Mouse (Mus musculus) neural tube, embryonic 12.5 days (tissue): ENCODE data around the gene Tprn. TPM values are rescaled to one million over a fixed set of nuclear protein-coding genes. Genes with fewer than 3 reads are reported as not detected.

Experiments
- ATAC-seq: fragments of 200-750 bp; cut with Nextera tagmentation; 2 replicates; pipeline ENCODE4 v1.8.0; 2017; ENCODE audit warnings: low read depth, mild to moderate bottlenecking, moderate TSS enrichment, moderate library complexity; ENCODE audit not compliant: low FRiP score
- H3K27ac ChIP-seq: fragments of 300-500 bp; sonication (generic); 2 replicates; pipeline ENCODE4 v1.5.1; 2016
- H3K27me3 ChIP-seq: fragments of 300-500 bp; sonication (generic); replicated peaks from 2 replicates; pipeline ENCODE4 v1.6.1; 2016; ENCODE audit warnings: mild to moderate bottlenecking
- H3K36me3 ChIP-seq: fragments of 300-500 bp; sonication (generic); 2 replicates; pipeline ENCODE4 v1.6.1; 2016; ENCODE audit warnings: mild to moderate bottlenecking
- H3K4me1 ChIP-seq: fragments of 300-500 bp; sonication (generic); 2 replicates; pipeline ENCODE4 v1.6.1; 2016
- H3K4me2 ChIP-seq: fragments of 300-500 bp; sonication (generic); replicated peaks from 2 replicates; pipeline ENCODE4 v1.6.1; 2016; ENCODE audit warnings: mild to moderate bottlenecking
- H3K4me3 ChIP-seq: fragments of 300-500 bp; sonication (generic); 2 replicates; pipeline ENCODE4 v1.5.1; 2016
- H3K9ac ChIP-seq: fragments of 300-500 bp; sonication (generic); 2 replicates; pipeline ENCODE4 v1.6.1; 2016; ENCODE audit warnings: mild to moderate bottlenecking
- H3K9me3 ChIP-seq: fragments of 300-500 bp; sonication (generic); 2 replicates; pipeline ENCODE4 v1.6.1; 2016; ENCODE audit warnings: mild to moderate bottlenecking
- WGBS: fragments of 180-500 bp; shearing (Covaris S2); methylation state at CpG from one replicate; pipeline ENCODE4 v1.1.7; 2016; 5-methylcytosine and 5-hydroxymethylcytosine counted together
- polyA plus RNA-seq: library from polyadenylated mRNA; unstranded; fragments of >200 nt; fragmentation: Nextera tagmentation; extraction: Ambion mirVana; gene quantifications from 2 replicates; pipeline ENCODE4 v1.2.1, GENCODE M21; 2016

Tprn gene
- polyA plus RNA-seq, 1 experiment from 2014 or later = 15.2 TPM

- Histone ChIP-seq H3K4me2 (peak overlapping the region; percentile 85), H3K4me1 (peaks cover 13% of the 10 kb centered on the region; the same call in 1 of the 2 replicates), H3K36me3 (no peaks in the 10 kb centered on the region), H3K27me3 (peaks cover 79% of the 10 kb centered on the region), H3K27ac (no peak overlapping the region), H3K4me3 (peak overlapping the region; percentile 39; the same call in 1 of the 2 replicates), H3K9me3 (no peaks in the 10 kb centered on the region), H3K9ac (peak overlapping the region; percentile 56)
- 49% methylated on average over 14 of the region's 14 CpGs for WGBS
- peak; percentile 39; the same call in 1 of the 2 replicates for ATAC-seq
Measured at GRCm38 (mm10) chr2:25305587-25306359, 43.4 kb downstream of the Tprn start.

- Histone ChIP-seq H3K9ac (no peak overlapping the region), H3K36me3 (no peaks in the 10 kb centered on the region), H3K4me3 (no peak overlapping the region), H3K4me2 (no peak overlapping the region), H3K4me1 (0 out of 2 replicates have a peak, but pooled peaks cover 5% of the 10 kb centered on the region), H3K27ac (no peak overlapping the region), H3K27me3 (peaks cover 93% of the 10 kb centered on the region), H3K9me3 (no peaks in the 10 kb centered on the region)
- WGBS = 55% methylated on average over 10 of the region's 10 CpGs
- ATAC-seq = no peak
Measured at GRCm38 (mm10) chr2:25310180-25310579, 47.8 kb downstream of the Tprn start.

GRCm38 (mm10) chr2:25310969-25311368 lies 48.6 kb downstream of the Tprn start:
- Histone ChIP-seq H3K27me3 (peaks cover 93% of the 10 kb centered on the region), H3K4me1 (no peaks in the 10 kb centered on the region), H3K27ac (no peak overlapping the region), H3K4me2 (no peak overlapping the region), H3K4me3 (peak overlapping the region; percentile 11; the same call in 1 of the 2 replicates), H3K9me3 (no peaks in the 10 kb centered on the region), H3K36me3 (no peaks in the 10 kb centered on the region), H3K9ac (no peak overlapping the region)
- 1% methylated on average over 22 of the region's 22 CpGs for WGBS
- ATAC-seq = no peak

- no peak overlapping the region for H3K27ac ChIP-seq
- no peak overlapping the region for H3K9ac ChIP-seq
- H3K4me3 ChIP-seq = no peak overlapping the region
- peaks cover 93% of the 10 kb centered on the region for H3K27me3 ChIP-seq
- no peaks in the 10 kb centered on the region for H3K9me3 ChIP-seq
- no peak overlapping the region for H3K4me2 ChIP-seq
- 5% methylated on average over 11 of the region's 11 CpGs for WGBS
- no peaks in the 10 kb centered on the region for H3K4me1 ChIP-seq
- no peaks in the 10 kb centered on the region for H3K36me3 ChIP-seq
- no peak for ATAC-seq
Measured at GRCm38 (mm10) chr2:25311491-25311891, 49.1 kb downstream of the Tprn start.

GRCm38 (mm10) chr2:25318119-25318966 lies 55.9 kb downstream of the Tprn start:
- ATAC-seq = peak; percentile 56
- H3K9me3 ChIP-seq = no peaks in the 10 kb centered on the region
- 5% methylated on average over 31 of the region's 31 CpGs for WGBS
- no peak overlapping the region for H3K27ac ChIP-seq
- H3K9ac ChIP-seq = peak overlapping the region; percentile 47; the same call in 1 of the 2 replicates
- H3K4me3 ChIP-seq = peak overlapping the region; percentile 41
- peak overlapping the region; percentile 72 for H3K4me2 ChIP-seq
- no peaks in the 10 kb centered on the region for H3K36me3 ChIP-seq
- peaks cover 66% of the 10 kb centered on the region for H3K27me3 ChIP-seq
- H3K4me1 ChIP-seq = 0 out of 2 replicates have a peak, but pooled peaks cover 6% of the 10 kb centered on the region

- Histone ChIP-seq H3K4me2 (peak within 1 kb of the TSS; percentile 72), H3K9me3 (no peaks in the 10 kb centered on the region), H3K36me3 (no peaks in the 10 kb centered on the region), H3K9ac (peak within 1 kb of the TSS; percentile 47; the same call in 1 of the 2 replicates), H3K4me1 (0 out of 2 replicates have a peak, but pooled peaks cover 6% of the 10 kb centered on the region), H3K27ac (no peak within 1 kb of the TSS), H3K27me3 (peaks cover 59% of the 10 kb centered on the region), H3K4me3 (peak within 1 kb of the TSS; percentile 41)
- peak; percentile 76 for ATAC-seq
- WGBS = 10% methylated on average over 58 of the region's 58 CpGs
Measured at GRCm38 (mm10) chr2:25318971-25319773, 56.8 kb downstream of the Tprn start, which contains the start of gene Grin1. Gene Grin1, minus strand, starts transcription at chr2:25319187.

Other genes starting within 250 kb of the Tprn start
- 114 and 120 TPM in 2 replicates for gene Nsmf, start 208.3 kb upstream of the Tprn start, polyA plus RNA-seq
- not detected in 2 replicates for gene Entpd8, start 182.3 kb upstream of the Tprn start, polyA plus RNA-seq
- not detected in 2 replicates for gene Noxa1, start 167.5 kb upstream of the Tprn start, polyA plus RNA-seq
- 96.8 and 97.4 TPM in 2 replicates for gene Nrarp, start 81.9 kb upstream of the Tprn start, polyA plus RNA-seq
- gene Tor4a, start 65.7 kb upstream of the Tprn start, polyA plus RNA-seq = 1.5 and 1.8 TPM in 2 replicates
- 104 and 106 TPM in 2 replicates for gene Nelfb, start 51.1 kb upstream of the Tprn start, polyA plus RNA-seq
- gene Stpg3, start 48.0 kb upstream of the Tprn start, polyA plus RNA-seq = not detected in 2 replicates
- gene Fam166a, start 43.9 kb upstream of the Tprn start, polyA plus RNA-seq = not detected in 2 replicates
- gene Tubb4b, start 37.9 kb upstream of the Tprn start, polyA plus RNA-seq = 424 and 437 TPM in 2 replicates
- not detected in 2 replicates for gene Slc34a3, start 28.3 kb upstream of the Tprn start, polyA plus RNA-seq
- gene Rnf224, start 25.8 kb upstream of the Tprn start, polyA plus RNA-seq = not detected in 2 replicates
- gene Rnf208, start 20.4 kb upstream of the Tprn start, polyA plus RNA-seq = 46.1 and 47.5 TPM in 2 replicates
- 0.30 TPM in 1 of 2 replicates, not detected in the other for gene Cysrt1, start 20.2 kb upstream of the Tprn start, polyA plus RNA-seq
- 5.2 and 6.4 TPM in 2 replicates for gene AL732309.1, start 15.8 kb upstream of the Tprn start, polyA plus RNA-seq
- gene Tmem203, start 7.2 kb upstream of the Tprn start, polyA plus RNA-seq = 20.3 and 22.4 TPM in 2 replicates
- 201 and 204 TPM in 2 replicates for gene Ssna1, start 9.8 kb downstream of the Tprn start, polyA plus RNA-seq
- 142 and 144 TPM in 2 replicates for gene Anapc2, start 9.9 kb downstream of the Tprn start, polyA plus RNA-seq
- gene Tmem210, start 25.5 kb downstream of the Tprn start, polyA plus RNA-seq = not detected in 2 replicates
- not detected in 2 replicates for gene Lrrc26, start 27.3 kb downstream of the Tprn start, polyA plus RNA-seq
- 8.1 and 11.3 TPM in 2 replicates for gene Grin1, start 56.6 kb downstream of the Tprn start, polyA plus RNA-seq
- 70.3 and 71.7 TPM in 2 replicates for gene Man1b1, start 69.7 kb downstream of the Tprn start, polyA plus RNA-seq
- 21.2 and 24.5 TPM in 2 replicates for gene Dpp7, start 93.7 kb downstream of the Tprn start, polyA plus RNA-seq
- 5.6 and 7.2 TPM in 2 replicates for gene Uap1l1, start 103.1 kb downstream of the Tprn start, polyA plus RNA-seq
- 38.1 and 39.5 TPM in 2 replicates for gene Sapcd2, start 109.7 kb downstream of the Tprn start, polyA plus RNA-seq
- 0.75 and 1.5 TPM in 2 replicates for gene Entpd2, start 133.3 kb downstream of the Tprn start, polyA plus RNA-seq
- gene Npdc1, start 136.7 kb downstream of the Tprn start, polyA plus RNA-seq = 241 and 266 TPM in 2 replicates
- gene Fut7, start 160.6 kb downstream of the Tprn start, polyA plus RNA-seq = 0.09 and 0.29 TPM in 2 replicates
- gene Abca2, start 166.1 kb downstream of the Tprn start, polyA plus RNA-seq = 10.0 and 10.2 TPM in 2 replicates
- 1.7 and 2.3 TPM in 2 replicates for gene Clic3, start 194.2 kb downstream of the Tprn start, polyA plus RNA-seq
- 49.5 and 52.5 TPM in 2 replicates for gene Paxx, start 198.5 kb downstream of the Tprn start, polyA plus RNA-seq
- gene Ptgds, start 207.4 kb downstream of the Tprn start, polyA plus RNA-seq = 1.1 and 1.4 TPM in 2 replicates
- not detected in 2 replicates for gene Lcn12, start 231.3 kb downstream of the Tprn start, polyA plus RNA-seq
- gene Fbxw5, start 238.1 kb downstream of the Tprn start, polyA plus RNA-seq = 107 and 118 TPM in 2 replicates
- gene C8g, start 239.1 kb downstream of the Tprn start, polyA plus RNA-seq = 5.3 and 6.1 TPM in 2 replicates